Mouse (Mus musculus): ENCODE results near the gene Metrnl. TPM values are rescaled to one million over a fixed set of nuclear protein-coding genes. Genes with fewer than 3 reads are reported as not detected.

Metrnl gene
- total and polyA plus RNA-seq, 3 experiments: 0.33 to 1.1 (median 1.1) TPM

- no peaks in the 10 kb centered on the region for H3K9me3 ChIP-seq (replicated peaks; ENCODE audit: low read length)
- peaks cover 15 to 67% of the 10 kb centered on the region in 2 experiments for H3K36me3 ChIP-seq (replicated peaks in 1 of 2; ENCODE audit: control insufficient read depth in 1 of 2, insufficient read depth in 1 of 2, low read length in 1 of 2)
- no peak overlapping the region for H3K4me3 ChIP-seq (replicated peaks in 1 of 3; ENCODE audit: low read depth in 2 of 3, low read length in 2 of 3, poor library complexity in 1 of 3)
- DNase-seq (ENCODE audit: extremely low read depth): no peak
- H3K9ac ChIP-seq (ENCODE audit: insufficient read depth, low read depth): no peak overlapping the region
- dilution Hi-C loops (cut with MboI; ENCODE audit: extremely low pct_ligation_motif_present, extremely low pct_unique_long_range_greater_than_20kb, low sequenced_read_pairs): no loop called here
- H3K4me1 ChIP-seq (ENCODE audit: control insufficient read depth in 1 of 2, insufficient read depth in 2 of 2): peaks cover 0 to 6% of the 10 kb centered on the region in 2 experiments; a peak in 1 of 4 replicates
- H3K4me2 ChIP-seq (ENCODE audit: insufficient read depth, low read depth, poor library complexity, severe bottlenecking): no peak overlapping the region
- H3K79me2 ChIP-seq (replicated peaks; ENCODE audit: control insufficient read depth, extremely low read depth, insufficient read depth, poor library complexity, severe bottlenecking): no peaks in the 10 kb centered on the region
- in situ Hi-C loops (cut with MboI; ENCODE audit: low pct_ligation_motif_present, low pct_unique_long_range_greater_than_20kb, low sequenced_read_pairs): no loop called here
- no peak for TF ChIP-seq MXI1 (IDR thresholded peaks at IDR 0.05; ENCODE audit: low read depth, low read length)
- TF ChIP-seq SIN3A (IDR thresholded peaks at IDR 0.05; ENCODE audit: low read length): no peak
- TF ChIP-seq KAT2A (IDR thresholded peaks at IDR 0.05; ENCODE audit: insufficient replicate concordance, low read length): no peak
- no peak for TF ChIP-seq MAX (IDR thresholded peaks at IDR 0.05; ENCODE audit: low read length)
- TF ChIP-seq ZKSCAN1 (IDR thresholded peaks at IDR 0.05; ENCODE audit: borderline replicate concordance, low read depth, low read length): no peak
- TF ChIP-seq RAD21 (IDR thresholded peaks at IDR 0.05; ENCODE audit: low read depth, low read length): no peak
- no peak for TF ChIP-seq MAZ (IDR thresholded peaks at IDR 0.05; ENCODE audit: low read depth, low read length)
- TF ChIP-seq ZMIZ1 (IDR thresholded peaks at IDR 0.05; ENCODE audit: low read depth, low read length): no peak
- no peak for TF ChIP-seq EP300 (IDR thresholded peaks at IDR 0.05; ENCODE audit: low read length)
- no peak for TF ChIP-seq ELF1 (IDR thresholded peaks at IDR 0.05; ENCODE audit: low read depth, low read length)
- no peak for TF ChIP-seq RCOR1 (conservative IDR thresholded peaks at IDR 0.05; ENCODE audit: low read depth, low read length)
- no peak for TF ChIP-seq CHD1 (IDR thresholded peaks at IDR 0.05; ENCODE audit: low read depth, low read length)
- no peak for TF ChIP-seq ETS1 (conservative IDR thresholded peaks at IDR 0.05; ENCODE audit: low read depth, low read length)
- no peak for TF ChIP-seq USF1 (IDR thresholded peaks at IDR 0.05; ENCODE audit: low read depth, low read length)
- no peak for TF ChIP-seq UBTF (IDR thresholded peaks at IDR 0.05; ENCODE audit: low read depth, low read length)
- no peak for TF ChIP-seq POLR2A (IDR thresholded peaks at IDR 0.05; ENCODE audit: low read depth, low read length)
- no peak for TF ChIP-seq PAX5 (IDR thresholded peaks at IDR 0.05; ENCODE audit: low read length)
- no peak for TF ChIP-seq TCF12 (IDR thresholded peaks at IDR 0.05; ENCODE audit: low read depth, low read length)
- no peak for TF ChIP-seq JUN (IDR thresholded peaks at IDR 0.05; ENCODE audit: insufficient read depth, low read depth, low read length)
- no peak overlapping the region for H3K27ac ChIP-seq (ENCODE audit: insufficient read depth, low read depth)
- H3K27me3 ChIP-seq (replicated peaks): no peaks in the 10 kb centered on the region
Measured at GRCm38 (mm10) chr11:121661116-121661515, 40.2 kb upstream of the Metrnl start.

DNA sequence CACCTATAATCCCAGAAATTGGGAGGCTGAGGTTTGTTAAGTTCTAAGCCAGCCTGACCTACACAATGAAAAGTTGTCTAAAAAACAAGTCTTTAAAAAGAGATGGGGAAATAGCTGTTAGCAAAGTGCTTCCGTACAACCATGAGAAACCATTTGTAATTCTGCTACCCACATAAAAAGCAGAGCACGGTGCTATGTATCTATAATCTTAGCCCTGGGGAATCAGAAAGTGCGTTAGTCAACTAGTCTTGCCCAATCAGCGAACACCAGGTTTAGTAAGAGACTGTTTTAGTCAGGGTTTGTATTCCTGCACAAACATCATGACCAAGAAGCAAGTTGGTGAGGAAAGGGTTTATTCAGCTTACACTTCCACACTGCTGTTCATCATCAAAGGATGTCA, 33.8 kb upstream of the Metrnl start:
- no peaks in the 10 kb centered on the region for H3K27me3 ChIP-seq (replicated peaks)
- in situ Hi-C loops (cut with MboI; ENCODE audit: low pct_ligation_motif_present, low pct_unique_long_range_greater_than_20kb, low sequenced_read_pairs) (no loop called here), dilution Hi-C loops (cut with MboI; ENCODE audit: extremely low pct_ligation_motif_present, extremely low pct_unique_long_range_greater_than_20kb, low sequenced_read_pairs) (no loop called here)
- TF ChIP-seq RAD21 (IDR thresholded peaks at IDR 0.05; ENCODE audit: low read depth, low read length) (no peak), UBTF (IDR thresholded peaks at IDR 0.05; ENCODE audit: low read depth, low read length) (no peak), TCF12 (IDR thresholded peaks at IDR 0.05; ENCODE audit: low read depth, low read length) (no peak), E2F4 (IDR thresholded peaks at IDR 0.05; ENCODE audit: insufficient replicate concordance, low read depth, low read length) (no peak), CTCF (conservative IDR thresholded peaks at IDR 0.05 in 1 of 2, IDR thresholded peaks at IDR 0.05 in 1 of 2; ENCODE audit: low read depth in 2 of 2, low read length in 2 of 2) (no peak), CHD1 (IDR thresholded peaks at IDR 0.05; ENCODE audit: low read depth, low read length) (no peak), JUND (conservative IDR thresholded peaks at IDR 0.05; ENCODE audit: low read depth, low read length) (no peak), KAT2A (IDR thresholded peaks at IDR 0.05; ENCODE audit: insufficient replicate concordance, low read length) (no peak), NELFE (IDR thresholded peaks at IDR 0.05; ENCODE audit: low read depth, low read length) (no peak), ZKSCAN1 (IDR thresholded peaks at IDR 0.05; ENCODE audit: borderline replicate concordance, low read depth, low read length) (no peak), MXI1 (IDR thresholded peaks at IDR 0.05; ENCODE audit: low read depth, low read length) (no peak)
- H3K27ac ChIP-seq (ENCODE audit: insufficient read depth, low read depth): no peak overlapping the region
- no peak overlapping the region for H3K9ac ChIP-seq (ENCODE audit: insufficient read depth, low read depth)
- no peak for DNase-seq (ENCODE audit: extremely low read depth)
- no peak overlapping the region for H3K4me3 ChIP-seq (replicated peaks in 1 of 3; ENCODE audit: low read depth in 2 of 3, low read length in 2 of 3, poor library complexity in 1 of 3)
- H3K79me2 ChIP-seq (replicated peaks; ENCODE audit: control insufficient read depth, extremely low read depth, insufficient read depth, poor library complexity, severe bottlenecking): no peaks in the 10 kb centered on the region
- H3K9me3 ChIP-seq (replicated peaks; ENCODE audit: low read length): no peaks in the 10 kb centered on the region
- no peak overlapping the region for H3K4me2 ChIP-seq (ENCODE audit: insufficient read depth, low read depth, poor library complexity, severe bottlenecking)
- H3K36me3 ChIP-seq (replicated peaks in 1 of 2; ENCODE audit: control insufficient read depth in 1 of 2, insufficient read depth in 1 of 2, low read length in 1 of 2): peaks cover 24 to 62% of the 10 kb centered on the region in 2 experiments
- peaks cover 0 to 20% of the 10 kb centered on the region in 2 experiments; a peak in 2 of 4 replicates for H3K4me1 ChIP-seq (ENCODE audit: control insufficient read depth in 1 of 2, insufficient read depth in 2 of 2)
